Mouse (Mus musculus) liver, embryonic 16.5 days (tissue): ENCODE results near the gene Ints12. TPM values are rescaled to one million over a fixed set of nuclear protein-coding genes. Genes with fewer than 3 reads are reported as not detected.

ENCODE experiments used
- ATAC-seq: fragments of 200-750 bp; cut with Nextera tagmentation; 2 replicates; pipeline ENCODE4 v1.8.0; 2017; ENCODE audit warnings: low read depth, mild to moderate bottlenecking, moderate number of reproducible peaks, moderate library complexity
- H3K27ac ChIP-seq: fragments of 300-500 bp; sonication (generic); 2 replicates; pipeline ENCODE4 v1.5.1; 2014; ENCODE audit warnings: mild to moderate bottlenecking, low read length
- H3K27me3 ChIP-seq: fragments of 300-500 bp; sonication (generic); 2 replicates; pipeline ENCODE4 v1.6.1; 2014; ENCODE audit warnings: low read depth, low read length, mixed read lengths; ENCODE audit not compliant: control insufficient read depth, insufficient read depth
- H3K36me3 ChIP-seq: fragments of 300-500 bp; sonication (generic); 2 replicates; pipeline ENCODE4 v1.6.1; 2014; ENCODE audit warnings: mild to moderate bottlenecking; ENCODE audit not compliant: control insufficient read depth, insufficient read depth
- H3K4me1 ChIP-seq: fragments of 300-500 bp; sonication (generic); 2 replicates; pipeline ENCODE4 v1.6.1; 2014; ENCODE audit warnings: low read depth, low read length, mixed read lengths; ENCODE audit not compliant: control insufficient read depth
- H3K4me2 ChIP-seq: fragments of 300-500 bp; sonication (generic); 2 replicates; pipeline ENCODE4 v1.6.1; 2014; ENCODE audit warnings: low read depth, low read length, mixed read lengths
- H3K4me3 ChIP-seq: fragments of 300-500 bp; sonication (generic); 2 replicates; pipeline ENCODE4 v1.5.1; 2014; ENCODE audit warnings: low read depth, mild to moderate bottlenecking, low read length
- H3K9ac ChIP-seq: fragments of 300-500 bp; sonication (generic); 2 replicates; pipeline ENCODE4 v1.6.1; 2014; ENCODE audit warnings: low read depth, low read length
- H3K9me3 ChIP-seq: fragments of 300-500 bp; sonication (generic); replicated peaks from 2 replicates; pipeline ENCODE4 v1.6.1; 2016; ENCODE audit warnings: low read length; ENCODE audit not compliant: control insufficient read depth
- WGBS: fragments of 180-500 bp; shearing (Covaris S2); extraction: QIAGEN DNeasy Blood & Tissue Kit; methylation state at CpG from one replicate; pipeline ENCODE4 v1.1.7; 2014; ENCODE audit not compliant: insufficient replicate concordance; 5-methylcytosine and 5-hydroxymethylcytosine counted together
- polyA plus RNA-seq: library from polyadenylated mRNA; unstranded; fragments of >200 nt; fragmentation: Nextera tagmentation; extraction: Ambion mirVana; gene quantifications from 2 replicates; pipeline ENCODE4 v1.2.1, GENCODE M21; 2015

Gene Ints12
- polyA plus RNA-seq, 1 experiment from 2014 or later: 9.2 TPM

- Histone ChIP-seq H3K4me1 (no peaks in the 10 kb centered on the region), H3K4me3 (no peak overlapping the region), H3K36me3 (peaks cover 16% of the 10 kb centered on the region), H3K27me3 (no peaks in the 10 kb centered on the region), H3K27ac (no peak overlapping the region), H3K9ac (no peak overlapping the region), H3K4me2 (no peak overlapping the region), H3K9me3 (no peaks in the 10 kb centered on the region)
- no peak for ATAC-seq
- WGBS: 20% methylated on average over 2 of the region's 2 CpGs
These were observed 20.1 kb downstream of the Ints12 start for GRCm38 (mm10) chr3:133111741-133112140.

GRCm38 (mm10) chr3:133113281-133113680 is 21.6 kb downstream of the Ints12 start:
- Histone ChIP-seq H3K4me1 (no peaks in the 10 kb centered on the region), H3K27me3 (no peaks in the 10 kb centered on the region), H3K27ac (no peak overlapping the region), H3K4me3 (no peak overlapping the region), H3K36me3 (peaks cover 10% of the 10 kb centered on the region), H3K4me2 (no peak overlapping the region), H3K9me3 (no peaks in the 10 kb centered on the region), H3K9ac (no peak overlapping the region)
- no peak for ATAC-seq
- 37% methylated on average over 1 of the region's 1 CpGs for WGBS

GRCm38 (mm10) chr3:133131372-133131771 is 39.7 kb downstream of the Ints12 start:
- no peak overlapping the region for H3K27ac ChIP-seq
- no peaks in the 10 kb centered on the region for H3K4me1 ChIP-seq
- H3K36me3 ChIP-seq: no peaks in the 10 kb centered on the region
- no peaks in the 10 kb centered on the region for H3K27me3 ChIP-seq
- H3K4me2 ChIP-seq: no peak overlapping the region
- 78% methylated on average over 5 of the region's 5 CpGs for WGBS
- no peak overlapping the region for H3K9ac ChIP-seq
- H3K9me3 ChIP-seq: no peaks in the 10 kb centered on the region
- H3K4me3 ChIP-seq: no peak overlapping the region
- no peak for ATAC-seq

- 57% methylated on average over 8 of the region's 8 CpGs for WGBS
- ATAC-seq: no peak
- Histone ChIP-seq H3K27ac (no peak overlapping the region), H3K9ac (no peak overlapping the region), H3K36me3 (no peaks in the 10 kb centered on the region), H3K4me2 (no peak overlapping the region), H3K4me1 (no peaks in the 10 kb centered on the region), H3K4me3 (no peak overlapping the region), H3K9me3 (no peaks in the 10 kb centered on the region), H3K27me3 (no peaks in the 10 kb centered on the region)
These were observed 41.0 kb downstream of the Ints12 start for GRCm38 (mm10) chr3:133132611-133133010.

- Histone ChIP-seq H3K4me2 (no peak overlapping the region), H3K4me1 (no peaks in the 10 kb centered on the region), H3K36me3 (no peaks in the 10 kb centered on the region), H3K4me3 (no peak overlapping the region), H3K27ac (no peak overlapping the region), H3K27me3 (no peaks in the 10 kb centered on the region), H3K9ac (no peak overlapping the region), H3K9me3 (no peaks in the 10 kb centered on the region)
- 52% methylated on average over 6 of the region's 6 CpGs for WGBS
- no peak for ATAC-seq
These were observed 50.2 kb downstream of the Ints12 start for GRCm38 (mm10) chr3:133141877-133142276.

- 60% methylated on average over 6 of the region's 6 CpGs for WGBS
- no peak overlapping the region for H3K9ac ChIP-seq
- no peak overlapping the region for H3K4me3 ChIP-seq
- no peak for ATAC-seq
- H3K27ac ChIP-seq: no peak overlapping the region
- no peaks in the 10 kb centered on the region for H3K27me3 ChIP-seq
- H3K4me1 ChIP-seq: no peaks in the 10 kb centered on the region
- no peaks in the 10 kb centered on the region for H3K36me3 ChIP-seq
- no peaks in the 10 kb centered on the region for H3K9me3 ChIP-seq
- H3K4me2 ChIP-seq: no peak overlapping the region
These were observed 53.0 kb downstream of the Ints12 start for GRCm38 (mm10) chr3:133144511-133145147.

- H3K4me3 ChIP-seq: no peak overlapping the region
- H3K27ac ChIP-seq: no peak overlapping the region
- WGBS: 53% methylated on average over 6 of the region's 6 CpGs
- H3K9ac ChIP-seq: no peak overlapping the region
- no peaks in the 10 kb centered on the region for H3K27me3 ChIP-seq
- no peaks in the 10 kb centered on the region for H3K9me3 ChIP-seq
- no peaks in the 10 kb centered on the region for H3K36me3 ChIP-seq
- no peak for ATAC-seq
- no peaks in the 10 kb centered on the region for H3K4me1 ChIP-seq
- H3K4me2 ChIP-seq: no peak overlapping the region
These were observed 60.0 kb downstream of the Ints12 start for GRCm38 (mm10) chr3:133151629-133152028.

GRCm38 (mm10) chr3:133152831-133153230 is 61.2 kb downstream of the Ints12 start:
- Histone ChIP-seq H3K4me1 (no peaks in the 10 kb centered on the region), H3K27me3 (no peaks in the 10 kb centered on the region), H3K4me2 (no peak overlapping the region), H3K36me3 (no peaks in the 10 kb centered on the region), H3K4me3 (no peak overlapping the region), H3K9me3 (no peaks in the 10 kb centered on the region), H3K9ac (no peak overlapping the region), H3K27ac (no peak overlapping the region)
- no peak for ATAC-seq
- WGBS: 51% methylated on average over 1 of the region's 1 CpGs

GRCm38 (mm10) chr3:133153629-133154028 is 62.0 kb downstream of the Ints12 start:
- Histone ChIP-seq H3K9ac (no peak overlapping the region), H3K4me3 (no peak overlapping the region), H3K36me3 (no peaks in the 10 kb centered on the region), H3K4me1 (no peaks in the 10 kb centered on the region), H3K9me3 (no peaks in the 10 kb centered on the region), H3K27me3 (no peaks in the 10 kb centered on the region), H3K27ac (no peak overlapping the region), H3K4me2 (no peak overlapping the region)
- WGBS: 58% methylated on average over 6 of the region's 6 CpGs
- ATAC-seq: no peak
